Mouse (Mus musculus) ES-E14 (cell line): ENCODE measurements at regions not wholly inside any gene's neighbourhood (a gene's known extent, or its start where the extent isn't known, plus 50 kb on each side); places are given as distances from the start of the nearest gene placed in this dataset.

Experiments used
- CHD2 ChIP-seq: IDR thresholded peaks from 2 replicates; pipeline ENCODE4 v1.6.1; 2014; ENCODE audit warnings: mild to moderate bottlenecking, low read depth, low read length, inconsistent platforms
- MAFK ChIP-seq: IDR thresholded peaks from 2 replicates; pipeline ENCODE4 v1.6.1; 2014; ENCODE audit warnings: mild to moderate bottlenecking, low read depth, low read length, inconsistent platforms; ENCODE audit not compliant: insufficient read depth
- ZNF384 ChIP-seq: IDR thresholded peaks from 2 replicates; pipeline ENCODE4 v1.6.1; 2012; ENCODE audit warnings: low read depth, low read length, inconsistent platforms

GRCm38 (mm10) chr7:72504268-72504667 is 197.9 kb upstream of the Mctp2 start:
- TF ChIP-seq MAFK (no peak), ZNF384 (no peak), CHD2 (no peak)
